Mouse (Mus musculus) left cerebral cortex, adult 9 months (tissue): ENCODE data around the gene Il4.

Source experiments
- DNase-seq, 2 experiments: peaks; one replicate each; pipeline ENCODE4 v3.0.0; 2022; ENCODE audit warnings: low spot score in 2 of 2

Gene Il4

DNA sequence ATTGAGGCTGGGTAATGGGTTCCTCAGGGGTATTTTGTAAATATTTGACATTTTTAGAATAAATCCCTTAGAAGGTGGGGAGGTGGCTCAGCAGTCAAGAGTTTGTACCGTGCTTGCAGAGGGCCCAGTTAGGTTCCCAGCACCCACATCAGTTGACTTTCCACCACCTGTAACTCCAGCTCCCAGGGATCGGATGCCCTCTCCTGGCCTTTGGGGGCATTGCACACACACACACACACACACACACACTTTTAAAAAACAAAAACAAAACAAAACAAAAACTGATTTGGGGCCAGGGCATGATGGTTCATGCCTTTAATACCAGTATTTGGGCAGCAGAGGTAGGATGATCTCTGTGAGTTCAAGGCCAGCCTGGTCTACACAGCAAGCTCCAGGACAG lies 5.7 kb upstream of the Il4 start:
- DNase-seq, result no peak

DNA sequence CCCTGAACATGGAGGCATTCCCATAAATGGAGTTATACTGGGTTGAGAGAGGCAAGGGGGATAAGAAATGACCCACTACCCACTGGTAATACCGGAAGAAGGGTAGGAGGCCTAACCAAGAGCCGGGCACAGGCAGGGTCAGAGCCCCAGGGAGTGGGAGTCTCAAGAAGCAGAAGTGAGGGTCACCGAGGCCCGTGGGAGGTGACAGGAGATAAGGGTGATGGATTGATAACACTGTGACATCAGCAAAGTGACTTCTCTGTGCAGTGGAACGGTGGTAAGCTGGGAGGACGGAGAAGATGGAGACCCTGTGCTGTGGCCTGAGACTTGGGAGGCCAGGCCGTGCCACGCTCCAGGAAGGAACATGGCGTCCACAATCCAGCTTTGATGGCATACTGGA lies 5.1 kb upstream of the Il4 start:
- DNase-seq, result no peak

DNA sequence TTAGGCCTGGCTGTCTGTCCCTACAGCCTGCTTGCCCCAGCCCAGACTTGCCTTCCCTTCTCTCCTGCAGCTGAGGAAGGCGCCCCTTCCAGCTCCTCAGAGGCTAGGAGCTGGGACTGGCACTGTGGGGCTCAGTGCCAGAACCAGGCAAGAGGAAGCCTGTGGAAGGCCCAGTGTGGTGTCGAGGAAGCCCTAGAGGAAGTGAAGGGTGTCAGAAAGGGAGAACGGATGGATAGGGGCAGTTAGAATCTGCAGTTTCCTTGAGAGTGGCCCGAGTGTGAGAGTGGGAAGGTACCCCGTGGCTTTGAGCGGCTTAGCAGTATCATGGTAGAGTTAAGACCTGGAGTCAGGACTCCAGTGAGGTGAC lies 4.0 kb upstream of the Il4 start:
- DNase-seq, result no peak

DNA sequence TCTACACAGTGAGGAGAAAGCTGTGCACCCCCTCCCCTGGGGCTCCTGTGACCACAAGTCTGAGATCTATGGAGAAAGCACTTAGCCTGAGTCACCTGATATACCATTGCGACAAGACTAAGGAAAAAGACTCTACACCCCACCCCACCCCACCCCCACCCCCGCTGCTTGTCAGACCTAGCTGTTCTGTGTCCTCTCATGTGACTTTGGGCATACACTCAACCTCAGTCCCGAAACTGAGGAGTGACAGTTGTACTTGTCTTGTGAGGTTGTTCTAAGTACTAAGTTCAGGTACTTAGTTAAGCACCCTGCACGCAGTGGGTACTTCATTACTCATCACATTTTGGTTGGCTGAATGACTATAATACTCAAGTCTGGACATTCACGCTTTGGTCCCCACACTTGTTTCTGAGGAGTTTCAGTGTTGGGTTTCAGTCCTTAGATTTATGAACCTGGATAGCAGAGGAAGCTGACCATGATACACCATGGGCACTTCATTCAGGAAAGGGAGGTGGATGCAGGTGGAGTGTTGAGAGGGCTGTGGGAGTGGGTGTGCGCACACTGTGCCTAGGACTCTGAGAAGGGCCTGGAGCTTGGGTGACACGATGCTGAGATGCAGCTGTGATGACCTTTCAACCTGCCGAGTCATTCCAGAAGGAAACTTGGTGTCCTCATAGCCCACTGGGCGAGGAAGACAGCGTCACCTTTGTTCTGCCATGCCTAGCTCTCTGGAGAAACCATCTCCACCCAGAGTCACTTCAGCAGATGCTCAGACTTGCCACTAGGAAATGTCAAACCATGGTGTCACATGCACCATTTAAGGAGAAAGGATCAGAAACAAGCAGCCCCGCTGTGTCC lies 3.3 kb upstream of the Il4 start:
- no peak for DNase-seq

DNA sequence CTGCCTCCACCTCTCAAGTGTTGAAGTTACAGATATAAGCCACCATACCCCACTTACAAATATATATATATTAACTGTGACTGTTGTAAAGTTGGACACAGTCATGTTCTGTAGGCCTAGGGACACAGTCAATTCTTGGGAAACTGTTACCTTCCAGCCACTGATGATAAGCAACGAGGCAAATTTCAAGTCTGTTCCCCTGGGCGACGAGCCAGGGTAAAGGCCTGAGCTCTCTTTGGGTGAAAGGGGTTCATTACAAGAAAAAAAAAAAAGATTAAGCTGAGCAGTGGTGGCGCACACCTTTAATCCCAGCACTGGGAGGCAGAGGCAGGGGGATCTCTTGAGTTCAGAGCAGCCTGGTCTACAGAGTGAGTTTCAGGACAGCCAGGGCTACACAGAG lies 1.6 kb upstream of the Il4 start:
- DNase-seq, result no peak

DNA sequence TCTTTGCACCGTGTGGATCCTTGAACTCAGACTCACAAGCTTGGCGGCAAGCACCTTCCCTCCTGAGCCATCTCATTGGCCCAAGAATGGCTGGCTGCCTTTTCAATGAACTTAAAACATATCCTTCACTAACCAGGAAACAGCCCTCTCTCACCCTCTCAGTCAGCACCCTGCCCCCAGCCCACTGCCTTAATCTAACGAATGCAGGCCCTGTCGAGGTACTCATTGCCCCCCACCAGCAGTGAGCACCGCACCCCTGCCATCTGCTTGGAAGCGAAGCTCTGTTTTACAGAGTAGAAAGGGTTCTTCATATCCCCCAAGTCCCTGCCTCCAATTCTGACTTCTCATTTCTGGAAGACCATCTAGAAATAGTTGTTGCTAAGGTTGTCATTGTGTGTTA lies 959 bp upstream of the Il4 start:
- DNase-seq, result no peak

DNA sequence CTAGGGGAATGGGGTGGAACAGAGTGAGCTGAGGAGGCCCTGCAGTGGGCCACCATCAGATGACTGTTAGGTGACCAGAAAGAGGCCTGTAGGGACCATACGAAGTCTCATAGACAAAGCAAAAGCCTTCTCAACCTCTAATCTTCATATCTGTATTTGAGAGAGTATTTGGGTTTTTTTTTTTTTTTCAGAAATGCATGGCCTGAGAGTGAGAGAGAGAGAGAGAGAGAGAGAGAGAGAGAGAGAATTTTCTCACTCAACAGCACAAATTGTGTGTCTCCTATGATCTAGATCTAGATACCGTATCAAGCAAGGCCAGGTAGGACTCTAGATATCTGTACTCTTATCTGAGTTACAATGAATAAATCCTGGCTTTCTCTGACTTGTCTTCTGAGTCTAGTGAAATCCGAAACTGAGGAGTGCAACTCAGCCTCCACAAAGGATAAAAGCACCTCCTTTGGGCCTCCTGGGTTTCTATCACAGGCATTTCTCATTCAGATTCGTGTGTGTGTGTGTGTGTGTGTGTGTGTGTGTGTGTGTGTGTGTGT lies 833 bp downstream of the Il4 start:
- DNase-seq, result no peak

DNA sequence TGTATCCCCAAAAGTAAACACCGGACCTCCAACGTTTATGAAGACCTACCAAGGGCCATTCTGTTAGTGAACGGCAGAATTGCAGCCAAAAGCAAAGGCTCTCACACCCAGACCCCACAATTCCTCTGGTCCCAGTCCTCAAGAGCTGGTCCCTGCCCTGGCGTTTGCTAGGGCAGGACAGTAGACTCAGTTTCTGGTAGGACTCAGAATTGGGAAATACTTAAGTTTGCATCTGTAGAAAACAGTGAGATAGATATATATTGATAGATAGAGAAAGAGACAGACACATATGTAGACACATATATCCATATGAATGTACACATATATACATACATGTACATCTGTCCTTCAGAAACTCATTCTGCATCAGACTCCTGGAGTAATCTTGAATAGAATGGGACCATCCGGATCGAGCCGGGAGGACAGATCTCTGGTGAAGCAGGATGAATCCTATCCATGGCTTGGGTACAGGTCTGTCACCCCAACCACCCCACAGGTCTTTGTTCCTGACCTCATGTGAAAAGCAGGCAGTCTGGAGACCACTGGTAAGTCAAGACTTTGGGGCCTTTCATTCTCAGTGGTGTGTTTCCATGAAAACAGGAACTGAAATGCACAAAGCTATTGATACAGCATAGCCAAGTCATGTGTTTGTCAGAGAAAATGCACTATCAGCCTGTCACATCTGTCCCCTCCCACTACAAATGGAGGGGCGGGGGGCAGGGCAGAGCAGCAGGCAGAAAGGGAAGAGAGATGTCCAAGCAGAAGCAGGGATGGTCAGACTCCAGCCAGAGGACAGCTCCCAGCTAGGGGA lies 1.5 kb downstream of the Il4 start:
- no peak for DNase-seq

DNA sequence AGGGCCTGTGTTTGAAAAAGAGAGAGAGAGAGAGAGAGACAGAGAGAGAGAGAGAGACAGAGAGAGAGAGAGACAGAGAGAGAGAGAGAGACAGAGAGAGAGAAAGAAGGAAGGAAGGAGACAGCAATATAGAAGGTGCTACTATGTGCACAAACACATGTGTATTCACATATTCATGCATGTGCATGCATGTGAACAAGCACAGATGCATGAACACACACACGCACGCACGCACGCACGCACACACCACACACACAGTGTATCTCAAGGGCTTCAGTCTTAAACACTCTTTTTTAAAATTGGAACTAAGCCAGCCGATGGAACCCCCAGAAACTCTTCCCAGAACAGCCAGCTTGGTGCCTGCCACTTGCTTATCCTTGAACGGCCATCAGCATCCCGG lies 2.9 kb downstream of the Il4 start:
- no peak for DNase-seq

DNA sequence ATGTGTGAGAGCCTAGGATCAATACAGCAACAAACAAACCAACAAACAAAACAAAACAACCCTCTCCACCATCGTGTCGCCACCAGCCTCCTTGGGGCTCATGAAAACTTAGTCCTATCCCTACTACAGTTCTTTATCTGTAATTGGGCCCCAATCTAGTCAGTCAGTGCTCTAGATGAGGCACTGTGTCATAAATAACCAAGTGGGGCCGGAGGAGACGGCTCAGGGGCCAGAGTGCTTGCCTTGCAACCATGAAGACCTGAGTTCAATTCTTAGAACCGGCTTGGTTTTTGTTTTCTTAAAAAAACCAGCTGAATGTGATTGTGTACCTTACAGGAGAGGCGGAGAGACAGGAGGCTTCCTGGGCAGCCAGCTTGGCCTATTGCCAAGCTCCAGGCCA lies 3.3 kb downstream of the Il4 start:
- no peak for DNase-seq

DNA sequence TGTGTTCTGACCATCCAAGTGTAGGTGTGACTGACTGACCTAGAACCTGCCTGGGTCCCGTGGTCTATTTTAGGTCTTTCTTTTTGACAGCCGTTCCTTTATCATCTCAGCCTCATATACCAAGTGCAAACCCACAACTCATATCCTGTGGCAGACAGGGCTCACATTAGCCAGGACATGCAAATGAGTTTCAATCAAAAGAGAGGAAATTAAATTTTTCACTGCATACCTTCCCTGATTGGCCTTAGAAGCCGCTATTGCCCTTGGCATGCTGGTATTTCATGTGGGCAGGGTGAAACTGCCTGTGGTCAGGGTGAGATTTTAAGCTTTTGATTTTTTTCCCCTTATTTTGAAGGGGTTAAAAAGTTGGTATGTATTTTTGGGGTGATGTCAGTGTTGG lies 8.8 kb downstream of the Il4 start:
- no peak for DNase-seq

DNA sequence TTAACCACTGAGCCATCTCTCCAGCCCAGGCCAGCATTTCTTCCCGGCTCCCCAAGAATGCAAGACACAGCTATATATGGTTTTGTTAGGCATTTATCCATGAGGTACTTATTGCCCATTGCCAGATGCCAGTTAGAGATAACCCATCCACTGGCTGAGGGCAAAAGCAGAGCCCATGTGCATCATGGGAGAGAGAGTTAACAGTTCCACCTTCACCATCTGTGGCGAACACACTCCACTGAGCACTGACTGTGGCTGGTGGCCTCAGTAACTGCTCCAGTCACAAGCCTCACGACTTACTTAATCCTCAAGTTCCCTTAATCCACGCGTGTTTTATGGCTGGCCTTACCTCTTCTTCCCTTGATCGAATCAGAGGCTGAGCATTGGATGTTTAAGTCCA lies 9.2 kb downstream of the Il4 start:
- DNase-seq, result no peak

DNA sequence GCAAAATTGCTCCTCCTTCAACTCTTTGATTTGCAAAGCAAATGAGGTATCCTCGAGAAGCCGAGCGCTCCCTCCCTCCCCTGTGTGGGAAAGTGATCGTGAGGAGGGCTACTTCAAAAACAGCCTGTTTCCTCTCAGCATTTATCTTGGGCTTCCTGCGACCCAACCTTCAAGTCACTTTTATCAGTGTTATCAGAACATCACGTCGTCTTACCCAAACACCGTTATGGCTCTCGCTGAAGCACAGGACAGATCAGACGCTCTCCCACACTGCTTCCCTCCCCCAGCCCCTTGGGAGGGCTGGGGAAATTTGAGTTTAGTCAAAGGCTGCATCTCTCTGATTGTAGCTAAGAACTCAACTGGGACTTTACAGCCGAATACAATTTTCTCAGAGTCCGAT lies 12.9 kb downstream of the Il4 start:
- no peak for DNase-seq

DNA sequence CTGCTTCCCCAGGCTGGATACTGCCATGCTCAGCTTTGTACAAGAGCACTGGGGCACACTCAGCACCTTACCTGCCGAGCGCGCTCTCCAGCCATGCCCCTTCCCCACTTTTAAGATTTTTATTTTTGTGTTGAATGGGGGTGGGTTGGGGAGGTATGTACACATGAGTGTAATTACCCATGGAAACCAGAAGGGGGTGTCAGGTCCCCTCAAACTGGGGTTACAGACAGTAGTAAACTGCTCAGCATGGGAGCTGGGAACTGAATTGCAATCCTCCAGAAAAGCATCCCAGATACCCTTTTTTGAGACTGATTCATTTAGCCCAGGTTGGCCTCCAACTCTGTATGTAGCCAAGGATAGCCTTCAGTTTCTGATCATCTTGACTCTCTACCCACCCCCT lies 13.5 kb downstream of the Il4 start:
- no peak for DNase-seq

DNA sequence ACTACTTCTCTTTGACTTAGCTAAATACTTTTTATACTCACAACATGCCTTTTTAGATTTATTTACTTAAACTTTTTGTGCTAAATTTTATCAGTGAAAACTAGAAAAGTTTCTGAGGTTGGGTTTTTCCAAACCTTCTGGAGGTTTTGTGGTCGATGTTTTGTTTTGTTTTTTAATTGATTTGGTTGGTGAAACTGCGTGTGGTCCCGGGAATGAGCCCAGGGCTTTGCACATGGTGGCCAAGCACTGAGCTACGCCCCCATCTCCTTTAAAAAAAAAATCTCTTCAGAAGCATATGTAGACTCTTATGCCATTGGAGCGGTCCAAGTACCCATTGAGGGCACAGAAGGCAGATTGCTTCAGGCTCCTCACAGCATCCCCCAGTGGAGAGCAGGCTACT lies 27.4 kb downstream of the Il4 start:
- DNase-seq, result no peak

DNA sequence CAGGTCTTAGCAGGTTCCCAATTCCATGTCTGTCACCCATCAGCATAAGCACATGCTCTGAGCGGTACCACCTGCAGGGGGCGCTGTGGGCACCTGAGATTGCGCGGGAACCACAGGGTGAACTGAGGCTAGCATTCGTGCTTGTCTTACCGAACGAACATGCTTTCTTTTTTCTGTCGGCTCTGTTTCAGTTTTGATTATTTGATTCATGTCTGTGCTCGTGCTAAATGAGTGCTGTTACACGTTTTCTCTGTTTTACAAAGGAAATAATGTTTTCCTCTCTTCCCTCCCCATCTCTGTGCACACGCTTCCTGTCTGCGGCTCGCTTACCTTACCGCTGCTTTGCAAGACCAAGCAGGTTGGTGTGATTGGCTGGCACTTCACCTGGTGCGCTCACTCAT lies 28.1 kb downstream of the Il4 start:
- peak in 1 of 2 experiments; percentile 28 for DNase-seq

DNA sequence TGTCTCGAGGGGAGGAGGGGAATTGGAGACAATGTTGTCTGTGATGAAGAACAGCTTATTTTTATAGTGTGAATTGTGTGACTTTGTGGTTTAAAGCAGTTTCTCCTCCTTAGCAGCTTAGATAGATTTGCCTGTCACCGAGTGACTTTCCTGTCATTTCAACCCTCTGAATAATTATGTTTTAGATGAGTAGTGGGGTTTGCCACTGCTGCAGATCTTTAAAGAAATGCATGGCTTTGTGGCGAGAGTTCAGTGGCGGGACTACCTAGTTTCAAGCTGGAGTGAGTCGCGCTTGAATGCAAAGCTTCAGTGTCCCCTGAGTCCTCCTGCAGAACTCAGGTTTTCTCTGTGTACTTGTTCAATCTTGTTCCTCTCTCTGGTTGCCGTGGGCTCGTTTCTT lies 30.2 kb downstream of the Il4 start:
- DNase-seq, result no peak

DNA sequence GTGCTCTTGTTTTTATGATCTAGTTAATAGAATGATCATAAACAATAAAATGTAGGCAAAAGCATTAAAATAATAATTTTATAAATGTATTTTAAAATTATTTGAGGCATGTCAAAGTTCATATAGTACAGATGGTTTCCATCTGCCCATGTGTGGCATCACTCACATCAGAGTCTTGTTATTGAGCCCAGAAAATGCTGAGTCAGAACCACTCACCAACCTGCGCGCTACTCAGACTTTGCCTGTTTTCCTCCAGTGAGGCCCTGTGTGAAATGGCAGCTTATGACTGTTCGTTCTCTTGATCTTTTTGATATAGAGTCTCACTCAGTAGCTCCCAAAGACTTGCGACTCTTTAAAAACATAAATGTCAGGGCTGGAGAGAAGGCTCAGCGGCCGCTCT lies 33.0 kb downstream of the Il4 start:
- DNase-seq, result no peak

DNA sequence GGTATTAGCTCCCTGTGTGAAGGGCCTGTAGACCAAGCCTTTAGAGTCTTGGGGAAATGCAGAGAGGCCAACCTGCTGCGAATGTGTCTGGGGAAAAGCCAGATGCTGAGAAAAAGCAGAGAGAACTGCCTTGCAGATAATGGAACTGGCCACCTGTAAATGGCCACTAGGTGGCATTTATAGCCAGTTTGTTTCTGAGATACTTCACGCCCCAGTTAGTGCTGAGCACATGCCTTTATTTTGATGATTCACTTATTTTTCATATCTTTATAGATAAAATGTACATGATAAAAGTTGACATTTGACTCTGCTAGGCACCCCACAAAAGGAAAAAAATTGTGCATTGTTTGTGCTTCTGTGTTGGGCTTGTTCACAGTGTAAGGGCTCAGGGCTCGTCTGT lies 33.6 kb downstream of the Il4 start:
- DNase-seq, result peak in 1 of 2 experiments; percentile 19

DNA sequence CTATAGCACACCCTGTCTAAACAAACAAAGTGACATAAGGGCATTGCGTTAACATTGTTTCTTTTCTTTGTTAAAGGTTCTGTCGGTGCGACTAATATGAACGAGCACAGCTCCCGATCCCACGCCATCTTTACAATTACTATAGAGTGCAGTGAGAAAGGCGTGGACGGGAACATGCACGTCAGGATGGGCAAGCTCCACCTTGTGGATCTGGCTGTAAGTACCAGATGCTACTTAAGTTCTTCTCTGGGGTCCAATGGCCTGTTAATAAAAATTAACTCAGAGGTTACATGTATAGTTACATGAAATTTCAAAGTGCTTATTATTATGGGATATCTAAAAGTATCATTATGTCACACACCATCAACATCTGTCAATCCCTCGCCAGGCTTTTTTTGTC lies 35.3 kb downstream of the Il4 start:
- DNase-seq, result no peak

DNA sequence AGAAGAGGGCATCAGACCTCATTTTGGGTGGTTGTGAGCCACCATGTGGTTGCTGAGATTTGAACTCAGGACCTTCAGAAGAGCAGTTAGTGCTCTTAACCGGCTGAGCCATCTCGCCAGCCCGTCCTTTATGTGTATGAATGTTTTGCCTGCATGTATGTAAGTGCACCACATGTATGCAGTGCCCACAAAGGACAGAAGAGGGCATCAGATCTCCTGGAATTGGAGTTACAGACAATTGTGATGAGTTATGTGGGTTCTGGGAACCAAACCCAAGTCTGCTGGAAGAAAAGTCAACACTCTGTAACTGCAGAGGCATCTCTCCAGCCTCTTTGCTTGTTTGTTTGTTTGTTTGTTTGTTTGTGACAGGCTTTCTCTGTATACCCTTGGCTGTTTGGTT lies 37.9 kb downstream of the Il4 start:
- no peak for DNase-seq

DNA sequence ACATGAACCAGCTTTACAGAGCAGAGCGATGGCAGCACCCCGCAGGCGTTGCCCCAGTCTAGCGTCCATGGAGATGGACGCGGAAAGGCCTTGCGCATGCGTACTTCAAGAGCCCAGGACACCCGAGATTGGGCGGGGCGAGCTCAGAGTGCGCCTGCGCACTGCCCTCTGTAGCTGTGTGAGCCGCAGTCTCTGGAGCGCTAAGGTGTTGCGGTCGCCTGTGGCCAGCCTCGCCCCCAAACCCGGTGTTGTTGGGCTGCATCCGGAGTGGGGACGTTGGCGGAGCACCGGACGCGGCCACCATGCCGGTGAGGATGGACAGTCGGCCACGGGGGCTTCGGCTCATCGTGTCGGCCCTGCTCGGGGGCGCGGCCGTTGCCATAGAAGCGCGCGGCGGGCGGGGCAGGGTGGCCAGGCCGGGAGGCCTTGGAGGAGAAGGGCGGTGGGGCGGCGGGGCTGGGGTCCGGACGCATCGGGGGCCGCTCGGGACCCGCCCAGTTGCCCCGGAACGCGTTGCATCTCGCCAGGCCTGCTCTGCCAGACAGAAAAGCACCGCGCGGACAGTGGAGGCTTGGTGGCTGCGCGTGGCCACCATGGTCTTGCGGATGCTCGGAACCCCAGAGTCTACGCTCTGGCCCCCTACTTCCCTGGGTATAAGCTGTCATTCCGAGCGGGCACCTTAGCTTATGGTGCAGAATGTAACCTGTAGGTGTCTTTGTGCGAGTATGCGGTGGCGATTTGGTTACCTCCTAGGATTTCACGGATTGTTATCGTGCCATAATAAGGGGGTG lies 51.0 kb downstream of the Il4 start, which contains the start of gene Kif3a:
Gene Kif3a (plus strand): TSS at position 156 of the 791 bp plus-strand sequence.
- peak; percentile 86 to 94 for DNase-seq
